34 mouse cellular contexts compared by ENCODE assay signal in genomic region chr7:73019151-73019550, GRCm38 (mm10).
"Had no signal": no experiment of that assay in that cellular context is flagged by ENCODE, and none has a peak within 500 bp of the region (broad histone marks: within the 10 kb centered on the region; RNA-seq: fewer than 3 reads in every experiment).

No protein-coding gene starts in this region.

- H3K9ac ChIP-seq: heart, embryonic 12.5 days; heart, embryonic 13.5 days; heart, embryonic 15.5 days; hindbrain, embryonic 12.5 days; hindbrain, embryonic 13.5 days; hindbrain, embryonic 14.5 days; hindbrain, embryonic 15.5 days; intestine, embryonic 15.5 days; kidney, embryonic 15.5 days had no signal

- H3K4me3 ChIP-seq: heart, embryonic 12.5 days; heart, embryonic 13.5 days; heart, embryonic 15.5 days; hindbrain, embryonic 10.5 days; hindbrain, embryonic 12.5 days; hindbrain, embryonic 13.5 days; hindbrain, embryonic 15.5 days; intestine, embryonic 15.5 days; kidney, embryonic 15.5 days; layer of hippocampus, adult 2 months; left cerebral cortex, adult 2 months had no signal

- ATAC-seq: hindbrain, postnatal 0 days; inflammation-experienced regulatory T-cells, adult 6 months; intestine, embryonic 15.5 days; intestine, embryonic 16.5 days; intestine, postnatal 0 days had no signal

- H3K9me3 ChIP-seq: heart, embryonic 12.5 days; heart, embryonic 13.5 days; heart, embryonic 15.5 days; hindbrain, embryonic 10.5 days; hindbrain, embryonic 12.5 days; hindbrain, embryonic 13.5 days; hindbrain, embryonic 15.5 days; intestine, embryonic 15.5 days; kidney, embryonic 15.5 days had no signal

- H3K4me2 ChIP-seq: heart, embryonic 11.5 days; heart, embryonic 12.5 days; heart, embryonic 13.5 days; heart, embryonic 15.5 days; hindbrain, embryonic 12.5 days; hindbrain, embryonic 13.5 days; hindbrain, embryonic 14.5 days; hindbrain, embryonic 15.5 days; intestine, embryonic 15.5 days; kidney, embryonic 15.5 days had no signal

- H3K27me3 ChIP-seq: heart, embryonic 12.5 days; heart, embryonic 13.5 days; heart, embryonic 15.5 days; hindbrain, embryonic 12.5 days; hindbrain, embryonic 13.5 days; hindbrain, embryonic 15.5 days; intestine, embryonic 15.5 days; kidney, embryonic 15.5 days had no signal

- H3K4me1 ChIP-seq: heart, embryonic 12.5 days; heart, embryonic 15.5 days; intestine, embryonic 15.5 days; kidney, embryonic 15.5 days had no signal

- H3K36me3 ChIP-seq: heart, embryonic 12.5 days; heart, embryonic 13.5 days; heart, embryonic 15.5 days; hindbrain, embryonic 10.5 days; hindbrain, embryonic 12.5 days; hindbrain, embryonic 13.5 days; hindbrain, embryonic 15.5 days; intestine, embryonic 15.5 days; kidney, embryonic 15.5 days had no signal

- H3K27ac ChIP-seq: heart, embryonic 13.5 days; heart, embryonic 15.5 days; hindbrain, embryonic 10.5 days; hindbrain, embryonic 13.5 days; hindbrain, embryonic 15.5 days; hindbrain, postnatal 0 days; intestine, embryonic 15.5 days; kidney, embryonic 15.5 days; kidney, postnatal 0 days; layer of hippocampus, adult 2 months; left cerebral cortex, adult 2 months had no signal

- DNase-seq: heart, postnatal 10 days; heart, postnatal 14 days; heart, postnatal 36 days; heart, postnatal 4 days; kidney, adult 11 months; kidney, adult 18-20 months; kidney, adult 2 months; kidney, adult 8-10 months; kidney, adult 9 months; kidney, postnatal 10 days; kidney, postnatal 14 days; kidney, postnatal 25 days; kidney, postnatal 36 days; kidney, postnatal 4 days; layer of hippocampus, adult 9-11 months; layer of hippocampus, postnatal 36 days had no signal
